Mouse (Mus musculus): Measurements from ENCODE around the gene Snx21.

DNA sequence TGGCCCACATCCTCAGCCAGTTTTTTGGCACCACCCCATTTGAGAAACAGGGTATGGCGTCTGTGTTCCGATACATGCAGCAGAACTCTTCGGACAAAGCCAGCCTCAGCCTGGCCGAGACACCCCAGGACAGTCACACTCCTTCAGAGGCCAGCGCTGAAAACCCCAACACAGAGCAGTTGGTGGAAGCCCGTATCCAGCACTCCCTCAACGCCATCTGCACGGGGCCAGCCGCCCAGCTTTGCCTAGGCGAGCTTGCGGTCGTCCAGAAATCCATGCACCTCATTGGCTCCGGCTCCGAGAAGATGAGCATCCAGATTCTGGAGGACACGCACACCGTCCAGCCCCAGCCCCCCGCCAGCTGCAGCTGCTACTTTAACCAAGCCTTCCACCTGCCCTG is 39.9 kb downstream of the Snx21 start:
- TF ChIP-seq CTCF (IDR thresholded peaks at IDR 0.05; ENCODE audit: borderline replicate concordance, insufficient read depth, low read length) (no peak), POLR2A (IDR thresholded peaks at IDR 0.05; ENCODE audit: low read depth, low read length) (no peak)
